Mouse (Mus musculus) liver, postnatal 0 days (tissue): Measurements from ENCODE around the gene Inpp5a. TPM values are rescaled to one million over a fixed set of nuclear protein-coding genes. Genes with fewer than 3 reads are reported as not detected.

Source experiments
- ATAC-seq: fragments of 200-750 bp; cut with Nextera tagmentation; 2 replicates; pipeline ENCODE4 v1.8.0; 2017; ENCODE audit warnings: mild to moderate bottlenecking, moderate library complexity
- DNase-seq: peaks from one replicate; pipeline ENCODE4 v3.0.0-alpha.2; 2016
- H3K27ac ChIP-seq: fragments of 300-500 bp; sonication (generic); 2 replicates; pipeline ENCODE4 v1.5.1; 2014; ENCODE audit warnings: antibody characterized with exemption, moderate library complexity, mild to moderate bottlenecking, low read depth
- H3K27me3 ChIP-seq: fragments of 300-500 bp; sonication (generic); 2 replicates; pipeline ENCODE4 v1.6.1; 2014; ENCODE audit warnings: low read length, control low read depth, mixed read lengths; ENCODE audit not compliant: insufficient read depth
- H3K36me3 ChIP-seq: fragments of 300-500 bp; sonication (generic); replicated peaks from 2 replicates; pipeline ENCODE4 v1.6.1; 2014; ENCODE audit warnings: mild to moderate bottlenecking, control low read depth, low read length, moderate library complexity, mixed read lengths; ENCODE audit not compliant: insufficient read depth
- H3K4me1 ChIP-seq: fragments of 300-500 bp; sonication (generic); 2 replicates; pipeline ENCODE4 v1.6.1; 2014; ENCODE audit warnings: antibody characterized with exemption, mild to moderate bottlenecking, control low read depth; ENCODE audit not compliant: insufficient read depth
- H3K4me2 ChIP-seq: fragments of 300-500 bp; sonication (generic); 2 replicates; pipeline ENCODE4 v1.6.1; 2014; ENCODE audit warnings: low read depth, mild to moderate bottlenecking, low read length, moderate library complexity, mixed read lengths
- H3K4me3 ChIP-seq: fragments of 300-500 bp; sonication (generic); 2 replicates; pipeline ENCODE4 v1.5.1; 2014; ENCODE audit warnings: low read depth, low read length
- H3K9ac ChIP-seq: fragments of 300-500 bp; sonication (generic); replicated peaks from 2 replicates; pipeline ENCODE4 v1.6.1; 2014; ENCODE audit warnings: mild to moderate bottlenecking, moderate library complexity
- H3K9me3 ChIP-seq: fragments of 300-500 bp; sonication (generic); 2 replicates; pipeline ENCODE4 v1.6.1; 2016; ENCODE audit warnings: mild to moderate bottlenecking, control low read depth, low read length, mixed read lengths
- CTCF ChIP-seq: sonication (generic); IDR thresholded peaks from 2 replicates; pipeline ENCODE4 v1.5.1; 2016; ENCODE audit warnings: antibody characterized with exemption, low read depth
- EP300 ChIP-seq: IDR thresholded peaks from 2 replicates; pipeline ENCODE4 v1.6.1; 2016; ENCODE audit warnings: antibody characterized with exemption, low read depth, mild to moderate bottlenecking
- WGBS: fragments of 180-500 bp; shearing (Covaris S2); extraction: QIAGEN DNeasy Blood & Tissue Kit; methylation state at CpG from one replicate; pipeline ENCODE4 v1.1.7; 2014; ENCODE audit not compliant: insufficient replicate concordance; 5-methylcytosine and 5-hydroxymethylcytosine counted together
- polyA plus RNA-seq: library from polyadenylated mRNA; unstranded; fragments of >200 nt; fragmentation: Nextera tagmentation; extraction: Ambion mirVana; gene quantifications from 2 replicates; pipeline ENCODE4 v1.2.1, GENCODE M21; 2015

Gene Inpp5a
- polyA plus RNA-seq, 1 experiment from 2014 or later = 6.0 TPM

DNA sequence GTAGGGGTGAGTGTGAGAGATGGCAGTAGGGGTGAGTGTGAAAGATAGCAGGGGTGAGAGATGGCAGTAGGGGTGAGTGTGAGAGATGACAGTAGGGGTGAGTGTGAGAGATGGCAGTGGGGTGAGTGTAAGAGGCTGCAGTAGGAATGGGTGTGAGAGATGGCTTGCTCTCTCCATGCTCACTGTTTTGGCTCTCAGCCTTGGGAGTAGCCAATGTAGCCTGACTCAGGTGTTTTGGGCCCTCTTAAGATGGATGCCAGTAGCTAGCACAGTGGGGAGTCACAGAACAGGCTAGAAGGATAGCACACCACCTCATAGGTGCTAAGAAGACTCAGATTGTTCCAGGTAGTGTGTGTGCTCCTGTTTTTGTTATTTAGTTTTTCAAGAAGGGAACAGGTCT lies 46.8 kb downstream of the Inpp5a start:
- Histone ChIP-seq H3K9ac (no peak overlapping the region), H3K4me2 (no peak overlapping the region), H3K36me3 (no peaks in the 10 kb centered on the region), H3K27ac (no peak overlapping the region), H3K4me3 (no peak overlapping the region), H3K27me3 (no peaks in the 10 kb centered on the region), H3K9me3 (no peaks in the 10 kb centered on the region), H3K4me1 (peaks cover 7% of the 10 kb centered on the region)
- ATAC-seq = no peak
- TF ChIP-seq CTCF = no peak
- no peak for TF ChIP-seq EP300
- no peak for DNase-seq

DNA sequence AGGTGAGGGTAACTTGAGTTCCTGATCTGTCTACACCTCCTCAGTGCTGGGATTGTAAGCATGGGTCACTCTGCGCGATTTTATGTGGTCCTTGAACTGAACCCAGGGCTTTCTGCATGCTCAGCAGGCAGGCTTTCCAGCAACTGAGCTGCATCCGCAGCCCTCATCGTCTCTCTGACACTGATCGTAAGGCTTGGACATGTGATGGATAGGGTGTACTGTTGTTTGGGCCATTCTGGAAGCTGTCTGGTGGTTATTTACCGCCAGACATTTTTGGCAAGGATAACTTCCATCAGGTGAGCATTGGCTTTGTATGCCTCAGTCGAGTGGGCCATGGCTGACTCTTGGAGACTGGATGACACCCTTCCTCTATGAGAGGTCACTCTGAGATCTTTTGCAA lies 48.0 kb downstream of the Inpp5a start:
- ATAC-seq (no peak), DNase-seq (no peak)
- TF ChIP-seq CTCF = no peak
- TF ChIP-seq EP300 = no peak
- no peaks in the 10 kb centered on the region for H3K27me3 ChIP-seq
- H3K9ac ChIP-seq = no peak overlapping the region
- H3K36me3 ChIP-seq = no peaks in the 10 kb centered on the region
- no peak overlapping the region for H3K4me2 ChIP-seq
- no peak overlapping the region for H3K4me3 ChIP-seq
- no peak overlapping the region for H3K27ac ChIP-seq
- WGBS = 83% methylated on average over 7 of the region's 7 CpGs
- H3K4me1 ChIP-seq = peaks cover 15% of the 10 kb centered on the region
- no peaks in the 10 kb centered on the region for H3K9me3 ChIP-seq

DNA sequence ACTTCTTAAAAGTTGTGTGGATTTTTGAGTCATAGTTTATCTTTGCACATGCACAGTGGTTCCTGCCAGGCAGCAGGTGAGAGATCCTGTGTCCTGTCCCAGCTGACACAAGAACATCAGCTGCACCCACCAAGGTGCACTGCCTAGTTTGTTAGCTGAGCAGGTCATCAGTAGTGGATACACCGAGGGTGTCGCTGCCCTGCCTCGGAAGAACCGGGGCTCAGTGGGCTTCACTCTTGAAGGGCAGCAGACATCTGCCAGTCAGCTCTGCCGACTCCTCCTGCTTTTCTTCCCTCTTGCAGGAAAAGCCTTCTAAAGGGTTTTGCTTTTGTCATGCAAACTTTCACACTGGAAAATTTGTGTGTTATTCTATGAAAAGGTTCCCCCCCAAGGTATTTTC lies 48.6 kb downstream of the Inpp5a start:
- no peak for ATAC-seq
- TF ChIP-seq EP300 (no peak), CTCF (no peak)
- H3K36me3 ChIP-seq = no peaks in the 10 kb centered on the region
- no peaks in the 10 kb centered on the region for H3K9me3 ChIP-seq
- no peak overlapping the region for H3K27ac ChIP-seq
- DNase-seq = no peak
- H3K4me1 ChIP-seq = peaks cover 17% of the 10 kb centered on the region
- no peak overlapping the region for H3K4me3 ChIP-seq
- no peak overlapping the region for H3K4me2 ChIP-seq
- 76% methylated on average over 5 of the region's 5 CpGs for WGBS
- no peak overlapping the region for H3K9ac ChIP-seq
- H3K27me3 ChIP-seq = no peaks in the 10 kb centered on the region

DNA sequence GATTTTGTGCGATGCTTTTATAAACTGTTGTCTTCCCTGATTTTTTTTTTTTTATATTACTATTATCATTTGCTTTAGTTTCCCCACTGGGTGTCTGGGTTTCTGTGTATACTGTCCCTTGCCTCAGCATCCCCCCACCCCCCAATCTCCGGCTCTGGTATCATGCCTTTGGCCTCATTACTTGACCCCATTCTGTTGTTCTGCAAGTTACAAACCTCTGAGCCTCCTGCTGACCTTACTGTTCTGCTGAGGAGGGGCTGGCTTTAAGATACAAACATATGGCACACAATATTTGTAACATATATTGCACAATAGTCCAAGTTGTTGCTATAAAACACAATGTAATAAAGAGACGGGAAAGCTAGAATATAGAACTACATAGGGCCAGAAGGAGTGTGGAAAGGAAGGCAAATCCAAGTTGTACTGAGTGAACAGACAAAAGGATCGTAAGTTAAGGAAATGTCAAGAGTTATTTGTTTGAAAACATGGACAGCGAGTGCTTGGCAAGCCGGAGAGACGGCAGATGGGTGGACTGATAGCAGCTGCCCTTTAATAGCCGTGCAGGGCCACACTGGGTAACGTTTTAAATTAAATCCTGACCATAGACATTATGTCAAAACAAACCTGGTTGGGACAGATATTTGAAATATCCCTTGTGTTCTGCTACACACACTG lies 49.2 kb downstream of the Inpp5a start:
- no peak overlapping the region for H3K4me2 ChIP-seq
- H3K9ac ChIP-seq = no peak overlapping the region
- H3K4me1 ChIP-seq = peaks cover 17% of the 10 kb centered on the region
- no peaks in the 10 kb centered on the region for H3K36me3 ChIP-seq
- no peaks in the 10 kb centered on the region for H3K27me3 ChIP-seq
- no peak for TF ChIP-seq CTCF
- TF ChIP-seq EP300 = no peak
- H3K4me3 ChIP-seq = no peak overlapping the region
- H3K9me3 ChIP-seq = no peaks in the 10 kb centered on the region
- no peak for DNase-seq
- H3K27ac ChIP-seq = no peak overlapping the region
- no peak for ATAC-seq
- 66% methylated on average over 9 of the region's 9 CpGs for WGBS

DNA sequence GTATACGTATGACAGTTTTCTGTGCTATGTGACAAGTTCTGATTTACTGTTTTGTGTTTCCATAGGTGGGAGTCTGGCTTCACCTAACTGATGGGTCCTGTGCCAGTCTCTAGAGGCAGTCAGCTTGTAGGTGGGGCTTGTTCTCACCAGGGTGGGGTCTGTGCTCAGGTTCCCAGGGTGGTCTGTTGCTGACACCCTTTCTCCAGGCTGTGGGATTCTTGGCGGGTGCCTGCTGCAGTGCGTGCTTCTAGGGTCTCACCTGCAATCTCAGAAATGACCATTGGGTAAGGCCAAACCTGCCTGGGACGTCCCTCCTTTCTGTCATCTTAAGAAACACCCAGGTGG lies 49.7 kb downstream of the Inpp5a start:
- TF ChIP-seq CTCF = no peak
- TF ChIP-seq EP300 = no peak
- Histone ChIP-seq H3K4me2 (no peak overlapping the region), H3K4me1 (peaks cover 17% of the 10 kb centered on the region), H3K9ac (no peak overlapping the region), H3K27me3 (no peaks in the 10 kb centered on the region), H3K9me3 (no peaks in the 10 kb centered on the region), H3K27ac (no peak overlapping the region), H3K4me3 (no peak overlapping the region), H3K36me3 (no peaks in the 10 kb centered on the region)
- no peak for ATAC-seq
- WGBS = 75% methylated on average over 4 of the region's 4 CpGs
- no peak for DNase-seq

DNA sequence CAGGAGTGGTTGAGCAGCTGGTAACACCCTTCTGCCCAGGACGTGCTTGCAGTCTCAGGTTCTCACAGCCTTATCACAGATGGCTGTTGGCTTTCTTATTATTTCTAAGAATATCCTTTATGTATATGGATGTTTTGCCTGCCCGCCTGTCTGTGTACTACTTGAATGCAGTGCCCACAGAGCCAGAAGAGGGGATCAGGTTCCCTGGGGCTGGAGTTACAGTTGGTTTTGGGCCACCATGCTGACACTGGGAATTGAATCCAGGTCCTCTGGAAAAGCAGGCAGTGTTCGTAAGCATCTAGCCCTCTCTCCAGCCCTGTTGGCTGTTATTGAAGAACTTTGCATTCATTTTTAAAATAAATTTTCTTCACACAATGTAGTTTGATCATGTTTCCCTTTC lies 50.1 kb downstream of the Inpp5a start:
- no peak overlapping the region for H3K4me3 ChIP-seq
- no peaks in the 10 kb centered on the region for H3K9me3 ChIP-seq
- peaks cover 17% of the 10 kb centered on the region for H3K4me1 ChIP-seq
- 80% methylated on average over 3 of the region's 3 CpGs for WGBS
- H3K27me3 ChIP-seq = no peaks in the 10 kb centered on the region
- ATAC-seq (no peak), DNase-seq (no peak)
- no peak overlapping the region for H3K4me2 ChIP-seq
- TF ChIP-seq EP300 (no peak), CTCF (no peak)
- no peaks in the 10 kb centered on the region for H3K36me3 ChIP-seq
- no peak overlapping the region for H3K9ac ChIP-seq
- H3K27ac ChIP-seq = no peak overlapping the region
